Mouse (Mus musculus): ENCODE data around the gene Olfr50.

The Olfr50 gene

GRCm38 (mm10) chr2:36790238-36790637 is at the start of gene Olfr50:
TSS of gene Olfr50 (plus strand) at chr2:36790538.
- DNase-seq (ENCODE audit: extremely low read depth, low read depth): no peak

DNA sequence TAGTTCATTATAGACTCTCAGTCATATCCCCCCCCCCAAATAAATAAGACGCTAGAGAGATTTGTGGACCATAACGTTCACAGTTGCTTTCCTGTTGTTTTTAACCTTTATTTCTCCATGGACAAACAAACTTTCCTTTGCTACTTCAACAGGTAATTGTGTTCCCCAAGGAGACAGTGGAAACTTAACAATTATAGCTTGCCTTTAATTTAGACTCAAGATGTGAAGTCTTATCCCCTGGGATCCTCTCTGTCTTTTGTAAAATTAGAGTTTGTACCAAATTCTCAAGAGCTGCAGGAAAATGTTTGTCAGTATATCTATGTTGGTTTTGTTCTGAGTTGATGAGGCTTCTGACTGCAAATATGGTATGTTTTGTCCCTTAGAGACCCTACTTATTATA is 6.4 kb upstream of the Olfr50 start, which contains the start of gene Olfr348:
Olfr348 (plus strand) TSS at position 301 of the 400 bp plus-strand sequence.
- DNase-seq (ENCODE audit: extremely low read depth, low read depth): no peak

DNA sequence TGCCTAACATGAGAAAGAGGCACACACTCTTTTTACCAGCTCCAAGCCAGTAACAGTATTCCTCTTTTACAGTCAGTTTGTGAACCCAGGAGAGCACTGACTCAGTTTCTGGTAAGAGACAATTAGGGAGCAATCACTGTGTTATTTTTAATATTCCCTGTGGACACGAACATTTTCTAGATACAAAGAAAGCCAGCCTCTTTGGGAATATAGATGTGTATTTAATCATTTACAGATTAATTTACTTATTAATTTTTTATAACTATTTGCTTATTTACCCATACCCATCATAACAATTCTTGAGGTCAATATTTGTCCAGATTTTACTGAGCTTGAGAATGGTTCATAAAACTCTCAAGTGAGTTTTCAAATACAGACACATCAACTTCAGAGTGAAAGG is 26.6 kb downstream of the Olfr50 start, which contains the start of gene Olfr3:
Olfr3 (minus strand) TSS at position 101 of the 400 bp plus-strand sequence.
- no peak for DNase-seq (ENCODE audit: extremely low read depth, low read depth)

DNA sequence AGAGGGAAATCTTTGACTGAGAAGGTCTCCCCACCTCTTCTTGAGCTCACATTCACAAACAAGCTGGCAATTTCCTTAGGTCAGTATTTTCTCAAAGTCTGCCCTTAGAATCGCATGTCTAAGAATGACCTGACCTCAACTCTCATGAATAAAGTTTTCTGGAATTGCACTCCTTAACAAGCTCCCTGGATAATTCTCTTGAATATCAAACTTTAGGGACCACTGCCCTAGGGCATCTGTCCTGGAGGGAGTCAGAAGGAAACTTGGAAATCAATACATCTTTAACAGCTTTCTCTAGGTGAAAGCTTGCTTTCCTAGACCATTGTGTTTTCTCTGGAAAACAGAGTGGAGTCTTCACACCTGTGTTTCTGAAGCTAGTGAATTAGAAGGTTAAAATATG is 55.7 kb downstream of the Olfr50 start, which contains the start of gene Olfr350:
Olfr350 (plus strand) TSS at position 301 of the 400 bp plus-strand sequence.
- no peak for DNase-seq (ENCODE audit: extremely low read depth, low read depth)

Data from MEL-GATA-1-ER (cell line).